Mouse (Mus musculus): ENCODE measurements at regions not wholly inside any gene's neighbourhood (a gene's known extent, or its start where the extent isn't known, plus 50 kb on each side); places are given as distances from the start of the nearest gene placed in this dataset.
A peak's percentile ranks its signal among the peaks of the same experiment; 100 is the strongest.

- no peak for DNase-seq (ENCODE audit: low spot score in 2 of 2)
Measured at GRCm38 (mm10) chr14:24997786-24998509, 461.0 kb upstream of the Zmiz1 start.

GRCm38 (mm10) chr14:24999008-24999572, 459.9 kb upstream of the Zmiz1 start:
- DNase-seq (ENCODE audit: low spot score in 2 of 2), result no peak

DNA sequence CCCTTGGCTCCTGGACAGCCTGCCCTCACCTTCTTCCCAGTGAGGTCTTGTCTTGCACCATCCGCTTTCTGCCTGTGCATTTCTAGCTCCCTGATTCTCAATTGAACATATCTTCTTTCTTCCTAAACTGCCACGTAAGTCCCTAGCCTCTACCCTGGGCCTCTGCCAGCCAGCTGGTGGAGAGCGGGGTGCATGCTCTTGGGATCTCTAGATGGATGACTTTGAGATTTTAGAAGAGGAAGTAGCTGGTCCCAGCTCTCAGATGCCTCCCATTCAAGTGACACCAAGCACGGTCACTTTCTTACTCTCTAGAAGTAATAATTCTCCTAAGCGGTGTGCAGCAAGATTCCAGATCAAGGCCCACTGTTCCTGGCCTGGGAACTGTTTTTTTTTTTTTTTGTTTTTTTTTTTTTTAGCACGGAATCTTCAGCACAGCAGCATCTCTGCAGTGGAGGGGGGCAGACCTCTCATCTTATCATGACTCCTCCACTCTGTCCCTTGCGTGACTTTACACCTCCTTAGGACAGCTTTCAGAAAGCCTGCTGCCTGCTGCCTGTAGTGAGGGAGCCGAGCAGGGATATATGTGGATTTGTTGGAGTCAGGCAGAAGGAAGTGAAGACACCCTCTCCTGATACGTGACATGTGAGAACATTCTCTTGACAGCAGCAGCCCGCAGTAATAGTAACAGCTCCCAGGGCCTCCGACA, 453.6 kb upstream of the Zmiz1 start:
- no peak for DNase-seq (ENCODE audit: low spot score in 2 of 2)

GRCm38 (mm10) chr14:25011926-25012325, 447.1 kb upstream of the Zmiz1 start:
- DNase-seq (ENCODE audit: low spot score in 2 of 2), result no peak

DNA sequence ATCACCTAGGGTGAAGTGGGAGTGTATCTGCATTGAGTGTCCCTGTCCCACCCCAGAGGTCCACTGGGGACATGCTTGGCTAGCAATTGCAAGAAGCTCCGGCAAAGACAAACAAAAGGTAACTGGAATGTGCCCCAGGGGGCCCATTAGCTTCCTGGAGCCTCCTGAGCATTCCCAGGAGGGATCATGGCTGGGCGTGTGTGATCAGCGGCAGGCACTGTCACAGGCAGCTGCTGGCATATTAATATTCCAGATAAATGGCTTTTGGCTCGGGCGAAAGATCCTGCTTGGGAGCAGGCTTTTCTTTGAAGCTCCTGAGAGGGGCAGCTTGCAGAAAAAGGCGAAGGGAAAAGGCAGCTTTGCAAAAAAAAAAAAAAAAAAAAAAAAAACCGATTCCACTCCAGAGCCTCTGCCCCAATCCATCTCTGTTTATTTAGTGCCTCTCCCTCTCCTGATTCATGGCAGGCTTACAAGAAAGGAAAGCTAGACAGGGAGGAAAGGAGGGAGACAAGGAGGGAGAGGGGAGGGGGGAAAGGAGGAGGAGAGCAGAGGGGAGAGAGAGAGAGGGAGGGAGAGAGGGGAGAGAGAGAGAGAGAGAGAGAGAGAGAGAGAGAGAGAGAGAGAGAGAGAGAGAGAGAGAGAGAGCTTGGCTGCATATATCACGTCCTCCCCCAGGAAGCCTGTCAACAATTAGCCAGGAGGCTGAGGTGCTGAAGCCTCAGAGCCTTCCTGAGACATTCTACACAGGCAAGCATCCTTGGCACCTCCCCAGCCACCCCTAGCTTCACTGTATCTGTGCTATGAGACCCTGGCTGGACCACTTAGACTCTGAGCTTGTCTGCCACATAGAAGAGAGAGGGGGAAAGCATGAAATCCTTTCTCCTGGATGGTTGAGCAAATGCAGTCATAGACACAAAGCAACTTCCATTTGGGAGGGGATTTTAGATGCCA, 443.4 kb upstream of the Zmiz1 start:
- DNase-seq (ENCODE audit: low spot score in 2 of 2), result no peak

GRCm38 (mm10) chr14:25017860-25018259, 441.1 kb upstream of the Zmiz1 start:
- no peak for DNase-seq (ENCODE audit: low spot score in 2 of 2)

GRCm38 (mm10) chr14:25019306-25019905, 439.6 kb upstream of the Zmiz1 start:
- no peak for DNase-seq (ENCODE audit: low spot score in 2 of 2)

DNA sequence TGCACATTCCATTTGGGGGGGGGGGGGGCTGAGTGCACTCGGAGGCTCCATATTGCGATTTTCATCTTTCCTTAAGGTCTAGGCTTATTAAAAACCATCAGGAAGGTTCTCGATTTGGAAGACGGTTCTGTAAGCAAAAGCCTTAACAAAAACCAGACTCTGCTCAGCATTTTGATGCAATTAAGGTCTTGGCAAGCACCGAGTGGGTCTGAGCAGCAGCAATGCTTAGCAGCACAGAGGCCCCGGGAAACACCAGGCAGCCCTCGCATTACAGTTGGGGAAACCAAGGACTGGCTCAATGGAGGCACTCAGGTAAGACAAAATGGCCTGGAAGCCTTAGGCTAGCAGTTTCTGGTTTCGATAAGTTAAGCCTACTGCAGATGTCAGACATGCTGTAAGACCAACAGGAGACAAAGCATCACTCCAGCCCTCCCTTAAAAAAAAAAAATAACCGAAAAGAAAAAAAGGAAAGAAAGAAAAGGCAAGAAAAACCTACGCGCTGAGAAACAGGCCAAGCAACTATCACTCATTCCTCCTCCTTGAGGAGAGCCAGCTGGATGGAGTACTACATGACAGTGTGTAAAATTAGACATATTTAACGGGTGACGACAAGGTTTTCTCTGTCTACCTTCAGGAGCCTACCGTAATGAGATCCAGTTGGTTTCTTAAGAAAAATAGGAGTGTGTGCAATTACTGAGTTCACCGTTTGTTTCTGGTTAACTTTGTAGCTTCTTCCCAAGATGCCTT, 436.3 kb upstream of the Zmiz1 start:
- no peak for DNase-seq (ENCODE audit: low spot score in 2 of 2)

DNA sequence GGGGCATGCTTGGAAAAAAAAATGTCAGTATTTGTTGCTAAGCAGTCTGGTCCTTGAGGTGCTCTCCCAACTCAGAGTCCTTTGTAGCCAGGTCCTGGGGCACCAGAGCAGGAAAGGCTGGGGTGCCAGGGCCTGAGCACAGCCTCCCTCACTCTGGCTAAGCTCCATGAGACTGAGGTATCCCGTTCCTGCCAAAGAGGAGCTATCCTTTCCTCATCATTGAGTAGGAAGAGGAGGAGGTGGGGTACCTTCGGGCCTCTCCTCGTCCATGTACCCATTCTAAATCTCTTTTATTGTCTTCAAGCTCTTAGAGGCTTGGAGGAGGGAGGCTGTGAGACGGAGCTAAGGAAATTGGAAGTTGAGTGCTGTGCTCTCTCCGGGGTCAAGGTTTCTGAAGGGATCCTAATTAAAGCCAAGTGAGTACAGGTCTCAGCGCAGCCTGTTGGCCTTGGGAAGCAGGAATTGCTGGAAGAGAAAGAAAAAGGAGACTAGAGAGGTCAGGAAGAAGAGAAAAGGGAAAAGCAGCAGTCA, 435.6 kb upstream of the Zmiz1 start:
- no peak for DNase-seq (ENCODE audit: low spot score in 2 of 2)

GRCm38 (mm10) chr14:25025074-25025473, 433.9 kb upstream of the Zmiz1 start:
- no peak for DNase-seq (ENCODE audit: low spot score in 2 of 2)

GRCm38 (mm10) chr14:25027076-25027475, 431.9 kb upstream of the Zmiz1 start:
- no peak for DNase-seq (ENCODE audit: low spot score in 2 of 2)

- no peak for DNase-seq (ENCODE audit: low spot score in 2 of 2)
Measured at GRCm38 (mm10) chr14:25027842-25028241, 431.1 kb upstream of the Zmiz1 start.

DNA sequence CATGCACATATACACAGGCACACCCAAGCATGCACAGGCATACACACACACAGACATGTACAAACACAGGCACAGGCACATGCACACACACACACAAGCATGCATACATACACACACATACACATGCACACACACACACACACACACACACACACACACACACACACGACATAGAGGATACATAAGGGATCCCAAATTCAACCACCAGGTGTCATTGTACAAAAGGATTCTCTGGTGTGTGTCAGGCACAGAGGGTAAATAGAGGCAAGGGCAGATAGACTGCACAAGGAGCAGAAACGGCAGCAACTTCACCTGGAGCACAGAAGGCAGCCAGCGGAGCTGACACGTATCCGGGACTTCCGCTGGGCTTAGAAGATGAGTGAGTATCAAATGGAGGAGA, 428.1 kb upstream of the Zmiz1 start:
- DNase-seq (ENCODE audit: low spot score in 2 of 2), result no peak

GRCm38 (mm10) chr14:25031756-25032680, 427.0 kb upstream of the Zmiz1 start:
- no peak for DNase-seq (ENCODE audit: low spot score in 2 of 2)

- no peak for DNase-seq (ENCODE audit: low spot score in 2 of 2)
Measured at GRCm38 (mm10) chr14:25032899-25033298, 426.1 kb upstream of the Zmiz1 start.

DNA sequence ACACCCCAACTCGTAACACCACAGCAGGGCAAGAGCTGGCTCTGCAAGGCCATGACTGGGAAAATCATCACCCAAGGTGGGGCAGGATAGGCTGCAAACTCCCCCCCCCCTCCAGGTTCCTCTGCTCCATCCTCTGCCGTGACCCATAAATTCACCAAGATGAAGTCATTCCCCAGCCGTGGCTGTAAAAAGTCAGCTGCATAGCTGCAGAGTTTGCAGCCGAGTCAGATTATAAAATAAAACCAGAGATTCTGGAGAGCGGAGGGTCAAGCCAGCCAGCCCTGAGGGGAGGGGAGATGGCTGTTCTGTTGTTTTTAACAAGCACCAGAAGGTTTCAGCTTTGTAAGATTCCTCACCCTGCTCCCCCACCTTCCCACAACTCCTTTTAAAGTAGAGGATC, 416.7 kb upstream of the Zmiz1 start:
- no peak for DNase-seq (ENCODE audit: low spot score in 2 of 2)

- no peak for DNase-seq (ENCODE audit: low spot score in 2 of 2)
Measured at GRCm38 (mm10) chr14:25044106-25044505, 414.9 kb upstream of the Zmiz1 start.

DNA sequence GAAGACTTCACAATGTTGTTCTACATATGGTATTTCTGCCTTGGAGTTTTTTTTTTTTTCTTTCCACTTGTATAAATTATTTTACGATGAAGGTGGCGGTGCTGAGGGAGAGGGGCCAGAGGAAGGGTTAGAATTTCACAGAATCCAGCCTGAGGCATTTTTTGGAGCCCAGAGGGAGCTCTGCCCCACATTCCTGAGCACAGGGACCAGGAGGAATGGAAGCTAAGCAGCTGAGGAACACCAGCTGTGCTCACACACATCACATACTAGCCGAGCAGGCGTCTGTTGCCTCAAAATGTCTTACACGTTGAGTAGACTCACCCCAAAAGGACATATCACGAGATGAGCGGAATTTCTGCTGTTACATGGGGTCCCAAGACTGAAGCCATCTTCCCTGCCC, 414.1 kb upstream of the Zmiz1 start:
- no peak for DNase-seq (ENCODE audit: low spot score in 2 of 2)

GRCm38 (mm10) chr14:25050674-25051251, 408.2 kb upstream of the Zmiz1 start:
- DNase-seq (ENCODE audit: low spot score in 2 of 2), result peak in 1 of 2 experiments; percentile 10

Data from heart, adult 9 months (tissue).